Mouse (Mus musculus) induced T-regulatory cell, adult 2 months (primary cell): ENCODE measurements around the gene Cd4.
A peak's percentile ranks its signal among the peaks of the same experiment; 100 is the strongest.
"Not testable (repeated sequence)": the region's sequence is repeated elsewhere in the genome, so short reads cannot be mapped to it uniquely, and the experiment has no call there.

Experiments
- DNase-seq: peaks from one replicate; pipeline ENCODE4 v3.0.0-alpha.2; 2012; ENCODE audit warnings: low read depth

Gene Cd4

GRCm38 (mm10) chr6:124847305-124847704, 40.7 kb downstream of the Cd4 start:
- peak; percentile 96 for DNase-seq

- no peak for DNase-seq
Measured at GRCm38 (mm10) chr6:124840241-124841167, 47.5 kb downstream of the Cd4 start, which contains the start of gene Gnb3. Gene Gnb3 (minus strand): TSS chr6:124840275.

GRCm38 (mm10) chr6:124839805-124840204, 48.2 kb downstream of the Cd4 start:
- no peak for DNase-seq

- no peak for DNase-seq
Measured at GRCm38 (mm10) chr6:124836411-124836810, 51.6 kb downstream of the Cd4 start.

- no peak for DNase-seq
Measured at GRCm38 (mm10) chr6:124835531-124835930, 52.5 kb downstream of the Cd4 start.

GRCm38 (mm10) chr6:124834512-124835081, 53.4 kb downstream of the Cd4 start:
- no peak for DNase-seq

GRCm38 (mm10) chr6:124831649-124832048, 56.4 kb downstream of the Cd4 start:
- no peak for DNase-seq

- DNase-seq: not testable (repeated sequence)
Measured at GRCm38 (mm10) chr6:124831199-124831598, 56.8 kb downstream of the Cd4 start.

- peak; percentile 98 for DNase-seq
Measured at GRCm38 (mm10) chr6:124829799-124830700, 58.0 kb downstream of the Cd4 start.

- DNase-seq: peak; percentile 100
Measured at GRCm38 (mm10) chr6:124828868-124829798, 58.9 kb downstream of the Cd4 start, which contains the start of the genes Usp5 and Cdca3. Gene Usp5 (minus strand): TSS chr6:124829484. Gene Cdca3 (plus strand): TSS chr6:124829547.

- peak; percentile 69 for DNase-seq
Measured at GRCm38 (mm10) chr6:124828101-124828592, 59.9 kb downstream of the Cd4 start.

GRCm38 (mm10) chr6:124822049-124822448, 66.0 kb downstream of the Cd4 start:
- DNase-seq: no peak

- DNase-seq: no peak
Measured at GRCm38 (mm10) chr6:124820891-124821290, 67.1 kb downstream of the Cd4 start.

- no peak for DNase-seq
Measured at GRCm38 (mm10) chr6:124817971-124818370, 70.0 kb downstream of the Cd4 start.

GRCm38 (mm10) chr6:124817563-124817962, 70.5 kb downstream of the Cd4 start:
- DNase-seq: no peak

- no peak for DNase-seq
Measured at GRCm38 (mm10) chr6:124817125-124817524, 70.9 kb downstream of the Cd4 start.

- DNase-seq: no peak
Measured at GRCm38 (mm10) chr6:124816611-124817010, 71.4 kb downstream of the Cd4 start.

GRCm38 (mm10) chr6:124814858-124815774, 72.9 kb downstream of the Cd4 start:
- DNase-seq: no peak
